Mouse (Mus musculus): ENCODE measurements around the gene Trak1. TPM values are rescaled to one million over a fixed set of nuclear protein-coding genes. Genes with fewer than 3 reads are reported as not detected.
"Not testable (repeated sequence)": the region's sequence is repeated elsewhere in the genome, so short reads cannot be mapped to it uniquely, and the experiment has no call there.

Gene Trak1
- total RNA-seq, 2 experiments from 2014 or later = 288 to 301 TPM

DNA sequence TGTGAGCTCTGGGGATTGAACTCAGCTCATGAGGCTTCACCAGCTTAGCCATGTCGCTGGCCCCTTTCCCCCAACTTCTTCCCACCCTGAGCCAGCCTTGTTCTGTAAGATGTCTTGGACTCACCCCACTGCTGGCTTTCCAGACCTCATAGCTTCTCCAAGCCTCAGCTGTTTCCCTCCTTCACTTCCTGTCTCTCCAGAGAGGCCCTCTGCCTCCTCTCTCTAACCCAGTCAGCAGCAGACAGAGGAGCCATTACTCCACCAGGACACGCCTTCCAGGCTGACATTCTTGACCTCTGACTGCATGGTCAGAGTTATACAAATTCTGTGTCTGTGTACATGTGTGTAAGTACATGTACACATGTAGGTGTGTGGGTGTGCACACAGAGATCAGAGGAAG is 23.1 kb downstream of the Trak1 start:
- no peak for DNase-seq

DNA sequence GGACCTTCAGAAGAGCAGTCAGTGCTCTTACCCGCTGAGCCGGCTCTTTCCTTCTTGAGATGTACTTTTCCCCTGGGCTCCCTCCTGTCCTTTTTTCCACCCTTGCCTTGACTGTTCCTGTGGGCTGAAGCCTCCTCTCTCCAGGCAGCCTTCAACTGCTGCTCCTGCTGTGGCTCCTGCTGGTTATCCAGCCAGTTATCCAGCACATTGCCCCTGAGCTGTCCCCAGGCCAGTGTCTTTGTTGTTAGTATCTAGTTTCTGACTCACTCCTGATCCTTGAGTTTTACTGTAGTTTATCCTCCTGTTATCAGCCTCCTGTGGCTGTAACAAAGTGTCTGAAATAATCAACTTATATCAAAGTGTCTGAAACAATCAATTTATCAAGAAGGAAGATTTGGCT is 23.8 kb downstream of the Trak1 start:
- no peak for DNase-seq

DNA sequence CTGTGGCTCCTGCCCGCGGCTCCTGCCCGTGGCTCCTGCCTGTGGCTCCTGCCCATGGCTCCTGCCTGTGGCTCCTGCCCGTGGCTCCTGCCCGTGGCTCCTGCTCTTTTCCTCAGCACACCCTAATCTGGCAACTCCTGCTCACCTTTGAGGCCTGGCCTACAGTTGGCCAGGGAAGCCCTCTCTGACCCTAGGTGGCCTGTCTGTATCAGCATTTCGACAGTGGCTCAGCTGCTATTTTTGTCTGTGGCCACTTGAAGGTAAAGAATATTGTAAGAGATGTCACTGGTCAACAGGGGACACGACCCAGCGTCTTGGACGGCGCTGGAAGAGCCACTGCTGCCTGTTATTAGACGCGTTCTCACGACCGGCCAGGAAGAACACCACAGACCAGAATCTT is 24.7 kb downstream of the Trak1 start:
- no peak for DNase-seq

DNA sequence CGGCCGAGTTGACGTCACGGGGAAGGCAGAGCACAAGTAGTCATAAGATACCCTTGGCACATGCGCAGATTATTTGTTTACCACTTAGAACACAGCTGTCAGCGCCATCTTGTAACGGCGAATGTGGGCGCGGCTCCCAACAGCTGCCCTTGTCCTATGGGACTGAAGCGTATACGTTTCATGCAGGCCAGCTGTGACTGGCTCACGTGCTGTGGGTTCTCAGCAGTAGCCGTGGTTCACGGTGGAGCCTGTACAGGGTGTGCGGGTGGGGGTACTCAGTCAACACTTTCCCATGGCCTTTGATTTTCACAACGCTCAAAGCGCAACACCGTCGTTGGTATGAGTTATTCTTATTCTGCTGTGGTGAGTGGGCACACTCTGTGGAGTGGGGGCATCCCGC is 31.0 kb downstream of the Trak1 start:
- DNase-seq = not testable (repeated sequence)

DNA sequence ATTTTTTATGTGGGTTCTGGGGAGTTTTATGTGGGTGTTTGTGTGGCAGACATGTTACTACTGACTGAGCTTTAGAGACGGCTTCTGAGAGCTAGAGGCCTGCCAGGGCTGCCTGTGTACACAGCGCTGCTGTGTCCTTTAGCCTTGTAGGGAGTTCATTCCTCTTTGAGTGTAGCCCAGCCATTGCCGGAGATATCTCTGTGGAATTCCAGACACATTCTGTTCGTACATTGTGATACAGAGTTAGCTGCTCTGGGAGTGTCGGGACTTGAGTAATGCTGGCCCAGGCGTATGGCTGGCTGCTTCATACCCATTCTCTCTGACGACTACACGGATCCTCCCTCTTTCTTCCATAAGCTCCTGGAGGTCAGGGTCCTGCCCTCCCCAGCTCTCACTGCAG is 31.9 kb downstream of the Trak1 start:
- DNase-seq = peak; percentile 65

DNA sequence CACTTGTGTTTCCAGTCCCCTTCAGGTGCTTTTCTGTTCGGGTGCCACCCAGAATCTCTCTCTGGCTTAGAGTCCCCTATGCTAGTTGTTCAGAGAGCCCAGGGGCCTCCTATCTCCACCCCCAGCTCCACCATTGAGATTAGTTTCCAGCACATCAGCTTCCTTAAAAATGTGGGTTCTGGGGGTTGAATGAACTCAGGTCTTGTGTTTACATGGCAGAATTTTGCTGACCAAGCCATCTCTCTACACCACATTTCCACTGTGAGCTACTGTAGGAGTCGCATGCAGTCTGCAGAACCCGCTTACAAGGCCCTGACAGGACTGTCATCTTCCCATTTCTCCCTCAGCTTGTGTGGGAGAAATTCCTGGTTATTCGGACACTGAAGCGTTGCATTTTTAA is 32.8 kb downstream of the Trak1 start:
- no peak for DNase-seq

DNA sequence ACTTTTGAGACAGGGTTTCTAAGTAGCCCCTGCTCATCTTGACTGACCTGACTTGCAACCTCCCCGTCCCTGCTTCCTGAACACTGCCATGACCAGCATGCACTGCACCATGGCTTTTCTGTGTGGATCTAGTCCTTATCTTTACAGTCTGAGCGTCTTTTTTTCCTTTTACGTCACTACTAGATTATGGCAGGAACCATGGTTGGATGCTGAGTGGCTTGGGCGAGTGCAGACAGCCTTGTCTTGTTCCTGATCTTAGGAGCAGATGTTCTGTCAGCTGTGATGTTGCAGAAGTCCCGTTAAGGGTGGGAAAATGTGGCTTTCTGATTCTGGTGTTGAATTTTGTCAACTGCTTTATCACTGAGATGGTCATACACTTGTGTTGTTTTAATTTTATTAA is 34.1 kb downstream of the Trak1 start:
- peak; percentile 49 for DNase-seq

DNA sequence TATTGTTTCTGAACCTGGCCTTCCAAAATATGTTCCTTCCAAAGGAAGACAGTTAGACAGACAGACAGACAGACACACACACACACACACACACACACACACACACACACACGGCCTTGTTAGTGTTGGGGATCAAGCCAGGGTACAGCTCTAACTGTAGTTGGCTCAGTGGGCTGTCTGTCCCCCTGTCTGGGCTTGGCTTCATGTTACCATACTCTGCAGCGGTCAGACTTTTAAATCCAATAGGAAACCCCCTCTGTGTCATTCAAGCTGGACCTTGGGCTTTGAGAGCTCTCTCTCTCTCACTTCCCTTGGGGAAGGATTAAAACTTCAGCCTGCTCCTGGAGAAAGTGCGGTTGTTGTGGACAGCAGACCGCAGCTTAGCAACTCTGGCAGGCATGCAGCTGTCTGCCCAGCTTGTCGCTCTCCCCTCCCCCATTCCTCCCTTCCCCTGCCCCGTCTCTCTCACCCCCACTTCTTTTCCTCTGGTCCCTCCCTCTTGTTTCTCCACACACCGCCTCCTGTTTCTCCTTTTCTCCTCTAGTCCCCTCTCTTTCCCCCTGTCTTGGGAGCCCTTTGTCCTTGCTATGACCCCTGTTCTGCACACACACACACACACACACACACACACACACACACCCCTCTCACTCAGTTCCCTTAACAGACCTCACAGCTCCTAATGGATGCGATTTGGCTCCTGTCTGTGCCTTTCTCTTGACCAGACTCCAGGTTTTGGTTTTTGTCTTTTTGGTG is 34.8 kb downstream of the Trak1 start:
- DNase-seq = peak; percentile 86

DNA sequence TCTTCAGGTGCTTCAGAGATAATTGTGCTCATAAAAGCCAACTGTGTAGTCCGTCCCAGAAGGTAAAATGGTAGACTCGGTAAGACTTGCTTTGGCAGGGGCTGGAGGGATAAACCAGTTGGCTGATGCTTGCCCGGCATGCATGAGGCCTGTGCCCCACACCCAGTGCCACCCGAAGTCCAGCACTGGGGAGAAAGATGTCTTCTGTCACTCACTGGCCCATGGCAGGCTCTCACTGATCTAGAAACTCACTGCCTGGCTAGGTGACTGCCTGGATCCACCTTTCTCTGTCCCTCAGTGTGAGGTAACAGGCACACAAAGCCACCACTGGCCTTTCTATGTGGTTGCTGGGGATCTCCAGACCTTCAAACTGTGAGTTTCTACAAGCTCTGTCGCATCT is 36.3 kb downstream of the Trak1 start:
- DNase-seq = no peak

DNA sequence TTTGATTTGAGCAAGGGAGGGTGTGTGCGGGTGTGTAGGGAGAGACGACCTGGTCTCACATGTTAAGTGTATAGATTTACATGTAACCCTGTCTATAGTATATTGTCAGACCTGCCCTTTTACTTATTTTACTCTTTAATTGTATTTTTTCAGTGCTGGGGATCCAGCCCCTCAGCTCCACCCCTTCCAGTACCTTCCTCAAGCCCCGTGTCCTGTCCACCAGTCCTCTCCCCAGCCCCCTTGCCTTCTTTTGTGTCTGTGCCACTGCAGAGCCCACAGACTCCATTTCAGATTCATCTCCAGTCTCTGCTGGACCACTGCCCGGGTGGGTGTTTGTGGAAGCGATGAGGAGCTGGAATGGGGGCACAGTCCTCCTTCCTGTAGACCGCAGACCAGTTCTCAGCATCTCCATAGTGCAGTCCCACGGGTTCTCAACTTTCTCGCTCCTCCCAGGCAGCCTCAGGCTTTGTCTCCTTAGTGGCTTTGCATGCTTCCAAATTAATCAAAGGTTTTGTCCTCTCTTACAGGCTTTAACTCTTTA is 37.1 kb downstream of the Trak1 start:
- no peak for DNase-seq

DNA sequence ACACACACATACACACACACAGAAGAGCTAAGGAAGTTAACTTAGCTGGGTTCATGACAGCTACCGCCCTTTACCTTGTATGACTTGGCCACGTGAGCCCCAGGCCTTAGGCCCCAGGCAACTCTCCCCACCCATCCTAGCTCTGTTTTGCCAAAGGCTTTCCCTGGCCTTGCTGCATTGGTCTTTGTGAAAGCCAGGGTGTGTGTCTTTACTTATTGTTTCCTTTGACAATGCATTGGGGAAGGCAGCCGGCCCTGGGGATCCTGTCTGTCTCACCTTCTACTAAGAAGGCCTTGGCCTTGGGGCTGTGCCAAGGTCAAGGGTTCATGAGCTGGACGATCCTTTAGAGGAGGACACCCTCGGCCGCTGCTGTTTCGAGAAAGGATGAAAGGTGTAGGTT is 38.3 kb downstream of the Trak1 start:
- DNase-seq = peak; percentile 59

DNA sequence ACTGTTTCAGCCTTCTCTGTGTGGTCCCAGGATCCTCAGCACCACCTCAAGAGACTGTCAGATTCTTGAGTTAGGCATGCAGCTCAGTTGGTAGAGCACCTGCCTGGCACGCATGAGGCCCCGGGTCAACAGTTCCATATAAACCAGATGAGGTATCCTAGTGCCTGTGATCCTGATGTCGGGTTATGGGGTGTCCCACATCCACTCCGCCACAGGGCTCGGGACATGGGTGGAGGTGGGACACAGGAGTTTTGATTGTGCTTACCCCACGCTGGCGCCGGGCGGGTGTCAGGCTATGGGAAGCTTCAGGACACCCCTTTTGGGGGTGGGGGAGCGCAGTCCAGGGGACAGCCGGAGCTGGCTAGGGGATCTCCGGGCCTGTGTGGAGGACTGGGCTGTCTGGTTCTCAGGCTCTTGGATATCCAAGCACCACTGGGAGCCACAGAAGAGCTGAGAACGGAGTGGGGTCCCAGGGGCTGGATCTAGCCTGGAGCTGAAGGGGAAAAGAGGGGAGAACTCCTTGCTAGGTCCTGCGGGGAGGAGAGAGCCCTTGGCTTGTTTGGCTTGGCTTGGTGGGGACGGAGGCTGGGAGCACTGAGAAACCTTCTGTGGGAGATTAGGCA is 39.1 kb downstream of the Trak1 start:
- no peak for DNase-seq

DNA sequence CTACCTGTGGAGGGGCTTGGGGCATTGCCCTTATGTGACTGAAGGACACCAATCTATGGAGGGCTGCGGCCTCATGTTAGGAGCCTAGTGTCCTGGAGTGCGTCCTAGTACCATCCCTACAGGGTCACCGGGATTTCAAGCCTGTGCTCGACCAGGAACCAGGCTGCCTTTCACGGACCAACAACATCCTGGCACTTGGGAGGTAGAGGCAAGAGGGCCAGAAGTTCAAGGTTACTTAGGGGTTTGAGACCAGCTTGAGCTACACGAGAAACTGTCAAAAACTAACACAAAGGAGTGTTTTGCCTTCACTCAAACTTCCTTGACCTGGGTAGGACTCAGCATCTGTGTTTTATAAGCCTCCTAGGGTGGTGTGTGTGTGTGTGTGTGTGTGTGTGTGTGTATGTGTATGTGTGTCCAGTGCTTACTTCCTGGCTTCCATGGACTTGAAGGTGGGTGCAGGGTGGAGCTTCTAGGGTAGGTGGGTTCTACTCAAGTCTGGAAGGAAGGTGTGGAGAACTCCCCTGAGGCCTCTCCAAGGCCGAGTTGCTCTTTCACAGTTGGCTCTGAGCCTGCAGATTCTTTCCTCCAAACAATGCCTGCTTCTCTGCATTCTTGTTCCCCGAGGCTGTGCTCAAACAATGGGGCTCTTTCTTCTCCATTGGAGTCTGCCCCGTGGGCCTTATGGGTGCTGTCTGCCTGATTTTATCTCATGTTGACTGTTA is 40.1 kb downstream of the Trak1 start:
- peak; percentile 75 for DNase-seq

DNA sequence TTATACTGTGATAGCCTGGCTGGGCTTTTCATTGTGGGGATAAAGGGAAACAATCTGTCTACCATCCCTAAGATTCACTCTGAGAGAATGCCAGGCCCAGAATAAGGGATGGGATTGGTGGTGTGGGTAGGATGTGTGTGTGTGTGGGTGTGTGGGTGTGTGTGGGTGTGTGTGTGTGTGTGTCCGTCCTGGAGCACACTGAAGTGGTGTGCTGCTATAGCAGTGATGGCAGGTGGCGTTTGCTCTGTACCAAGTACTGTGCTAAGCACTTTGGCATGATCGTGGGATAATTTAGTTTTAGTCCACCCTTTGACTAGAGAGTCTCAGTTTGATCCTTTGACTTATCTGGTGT is 40.6 kb downstream of the Trak1 start:
- DNase-seq = no peak

DNA sequence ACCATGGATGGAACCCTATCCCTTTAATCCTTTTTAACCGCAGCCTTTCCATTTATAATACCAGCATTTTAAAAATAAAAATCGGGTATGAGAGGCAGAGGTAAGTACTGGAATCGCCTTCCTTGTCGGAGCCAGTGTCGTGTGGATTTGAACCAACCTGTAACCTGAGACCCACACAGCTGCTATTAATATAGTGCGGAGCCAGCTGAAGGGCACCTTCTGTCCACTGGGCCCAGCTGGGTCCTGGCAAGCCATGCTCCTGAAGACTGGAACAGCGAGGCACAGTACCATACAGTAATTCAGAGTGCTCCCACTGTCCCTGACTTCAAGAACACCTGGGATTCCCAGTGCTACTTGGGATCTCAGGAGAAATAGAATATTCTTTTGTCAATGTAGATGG is 44.5 kb downstream of the Trak1 start:
- DNase-seq = no peak

DNA sequence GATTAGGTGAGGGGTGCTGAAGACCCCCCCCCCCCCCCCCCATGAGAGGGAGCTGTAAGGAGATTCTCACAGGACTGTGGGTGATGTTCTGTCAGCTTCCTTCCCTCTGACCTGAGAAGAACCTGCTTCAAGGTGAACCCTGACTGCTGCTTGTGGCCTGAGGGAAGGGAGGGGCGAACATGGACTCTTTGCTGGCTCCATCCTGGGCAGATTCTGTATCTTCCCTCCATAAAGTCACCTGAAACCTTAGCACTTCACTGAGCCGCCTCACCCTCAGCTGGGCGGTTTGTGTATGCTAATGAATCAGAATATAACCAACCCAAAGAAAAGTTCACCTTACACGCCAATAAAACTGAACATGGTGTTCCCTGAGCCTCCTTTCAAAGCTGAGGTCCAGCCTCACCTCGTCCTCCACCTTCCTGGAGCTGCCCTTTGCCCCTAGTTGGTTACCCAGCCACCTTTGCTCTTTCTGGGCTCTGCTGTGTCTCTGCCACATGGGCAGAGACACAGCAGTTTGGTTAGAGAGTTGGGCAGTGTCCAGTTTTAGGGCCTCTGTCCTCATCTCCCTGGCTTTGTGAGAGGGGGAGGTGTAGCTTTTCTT is 45.3 kb downstream of the Trak1 start:
- no peak for DNase-seq

DNA sequence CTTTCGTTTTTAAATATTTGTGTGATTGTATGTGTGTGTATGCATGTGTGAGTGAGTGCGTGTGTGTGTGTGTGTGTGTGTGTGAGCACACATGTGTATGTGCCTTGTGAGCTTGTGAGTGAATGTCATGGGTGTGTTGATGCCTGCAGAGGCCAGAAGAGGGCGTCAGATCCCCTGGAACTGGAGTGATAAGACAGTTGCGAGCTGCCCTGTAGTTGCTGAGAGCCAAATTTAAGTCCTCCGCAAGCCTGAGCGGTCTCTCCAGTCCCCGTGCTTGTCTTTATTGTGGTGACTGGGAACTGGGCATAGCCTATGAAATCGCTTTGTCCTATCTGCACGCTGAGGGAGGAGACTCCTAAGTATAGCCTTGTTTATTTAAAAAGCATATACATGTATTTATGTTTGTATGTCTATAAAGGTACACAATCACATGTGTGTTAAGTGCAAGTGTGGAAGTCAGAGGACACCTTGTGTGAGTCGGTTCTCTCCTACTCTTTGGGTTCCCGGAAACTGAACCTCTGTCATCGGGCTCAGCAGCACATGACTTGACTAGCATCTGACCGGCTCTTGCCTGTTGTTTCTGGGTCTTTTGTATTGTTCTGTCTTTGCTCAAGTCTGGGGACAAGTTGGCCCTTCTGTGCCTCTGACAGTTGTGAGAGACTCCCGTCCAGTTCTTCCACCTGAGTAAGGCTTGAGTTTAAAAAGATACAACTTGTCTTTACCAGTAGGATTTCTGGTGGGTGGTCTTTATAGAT is 46.0 kb downstream of the Trak1 start:
- DNase-seq = peak; percentile 67

DNA sequence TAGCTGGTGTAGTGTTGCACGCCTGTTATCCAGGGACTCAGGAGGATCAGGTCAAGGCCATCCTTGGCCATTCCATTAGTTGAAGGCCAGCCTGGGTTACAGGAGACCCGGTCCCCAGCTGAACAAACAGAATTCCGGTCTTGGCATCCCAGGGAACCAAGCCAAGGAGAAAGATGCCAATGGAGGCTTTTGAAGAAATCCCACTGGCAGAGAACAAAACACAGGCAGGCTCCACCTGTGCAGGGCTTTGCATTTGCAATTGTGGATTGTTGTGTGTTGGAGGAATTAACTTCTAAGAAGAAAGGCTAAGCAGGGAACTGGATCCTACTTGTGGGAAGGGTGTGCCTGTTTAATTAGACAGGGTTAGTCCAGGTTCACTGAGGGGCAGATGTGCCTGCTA is 47.0 kb downstream of the Trak1 start:
- no peak for DNase-seq

DNA sequence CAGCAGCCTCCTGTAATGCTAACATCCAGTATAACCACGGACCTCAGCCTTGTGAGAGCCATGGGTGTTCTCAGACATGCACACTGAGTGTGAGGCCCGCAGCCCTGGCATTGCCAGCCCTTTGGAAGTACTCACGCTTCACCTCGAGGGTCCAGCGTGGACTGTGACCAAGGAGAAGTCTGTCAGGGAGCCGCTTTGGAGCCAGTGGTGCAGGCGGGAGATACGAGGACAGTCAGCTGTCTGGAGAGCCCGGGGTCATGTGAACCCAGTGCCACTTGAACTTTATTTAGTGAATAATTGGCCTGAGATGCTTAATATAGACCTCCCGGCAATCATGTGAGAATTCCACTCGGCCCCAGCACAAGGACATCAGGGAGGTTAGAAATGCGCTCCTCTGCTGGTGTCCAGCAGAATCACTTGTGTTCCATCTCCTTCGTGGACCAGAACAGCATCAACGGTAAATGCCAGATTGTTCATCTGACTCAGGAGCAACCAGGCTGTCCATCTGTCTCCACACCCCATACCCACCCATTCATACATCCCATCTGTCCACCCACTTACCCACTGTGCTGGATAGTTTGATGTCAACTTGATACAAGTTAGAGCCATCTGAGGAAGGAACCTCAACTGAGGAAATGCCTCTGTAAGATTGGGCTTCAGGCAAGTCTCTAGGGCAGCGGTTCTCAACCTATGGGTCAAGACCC is 48.3 kb downstream of the Trak1 start:
- DNase-seq = peak; percentile 74

DNA sequence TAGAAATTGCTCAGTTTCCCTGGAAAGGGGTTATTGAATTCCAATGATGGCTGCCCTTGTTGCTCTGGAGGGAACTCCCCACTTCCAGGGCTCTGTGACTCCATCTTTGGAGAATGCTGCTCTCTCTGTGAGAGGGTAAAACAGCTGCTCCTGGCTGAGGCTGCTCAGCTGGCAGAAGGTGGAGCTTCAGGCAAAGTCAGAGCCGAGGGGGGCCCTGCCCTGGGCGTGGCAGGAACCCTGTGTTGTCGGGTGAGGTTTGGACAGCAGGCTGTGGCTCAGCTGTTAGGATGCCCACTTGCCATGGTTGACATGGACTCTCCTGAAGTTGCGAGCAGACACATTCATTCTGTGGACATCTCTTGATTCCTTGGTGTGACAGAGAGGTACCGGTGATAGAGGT is 49.3 kb downstream of the Trak1 start:
- DNase-seq = peak; percentile 50

DNA sequence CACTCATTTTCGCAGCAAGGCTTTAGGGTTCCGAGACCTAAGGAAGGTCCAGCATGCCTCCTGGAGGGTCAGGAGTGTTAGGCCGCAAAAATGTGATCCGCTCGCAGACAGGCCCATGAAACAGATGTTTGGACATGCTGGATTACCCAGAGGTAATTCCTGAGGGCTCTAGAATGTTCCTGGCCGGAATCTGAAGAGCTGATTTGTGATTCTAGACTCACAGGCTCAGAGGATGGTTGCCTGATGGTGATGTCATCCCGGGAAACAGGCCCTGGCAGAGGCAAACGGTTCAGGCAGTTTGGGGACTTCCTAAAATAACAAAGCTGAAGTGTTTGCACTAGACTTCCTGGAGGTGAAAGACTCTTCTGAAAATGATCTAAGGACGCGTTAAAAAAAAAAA is 50.7 kb downstream of the Trak1 start:
- peak; percentile 86 for DNase-seq

DNA sequence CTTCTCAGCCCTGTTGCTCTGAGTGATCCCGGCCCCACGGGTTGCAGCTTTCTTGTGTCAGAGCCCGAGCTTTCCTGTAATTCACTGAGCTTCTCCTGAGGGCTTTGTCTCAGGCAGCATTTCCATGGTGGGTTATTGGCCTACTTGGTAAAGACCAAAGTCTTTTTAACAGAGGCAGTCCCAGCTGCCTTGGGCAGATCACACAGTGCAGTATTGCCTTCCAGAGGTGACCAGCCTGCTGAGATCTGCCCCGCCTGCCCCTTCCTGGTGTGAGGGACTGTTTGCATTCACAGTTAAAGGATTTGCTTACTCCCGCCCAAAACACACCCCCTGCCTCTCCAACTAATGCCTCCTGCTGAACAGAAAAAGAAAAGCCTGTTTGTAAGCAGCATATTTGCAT is 51.2 kb downstream of the Trak1 start:
- DNase-seq = peak; percentile 39
